In the genomic region with DNA sequence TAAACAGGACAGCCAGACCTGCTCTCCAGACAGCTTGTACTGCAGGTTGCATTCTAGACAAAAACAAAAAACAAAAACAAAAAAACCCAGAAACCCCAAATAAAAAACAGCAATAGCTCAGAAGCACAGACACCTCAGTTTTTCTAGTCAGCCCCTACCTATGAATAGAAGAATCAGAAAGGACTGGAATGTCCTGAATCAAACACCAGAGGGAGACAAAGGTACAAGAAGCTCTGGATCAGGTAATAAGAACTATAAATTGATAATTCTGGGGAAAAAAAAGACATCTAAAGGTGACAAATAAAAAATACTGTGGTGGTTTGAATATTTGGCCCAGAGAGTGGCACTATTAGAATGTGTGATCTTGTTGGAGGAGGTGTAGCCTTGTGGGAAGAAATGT, we compare ENCODE assay signal across 16 mouse cellular contexts. TPM values are rescaled to one million over a fixed set of nuclear protein-coding genes. Genes with fewer than 3 reads are reported as not detected.
DNase-seq lines count a peak whose midpoint lies in the region; ATAC-seq lines count a peak whose summit lies in the region.
"Had no signal": no experiment of that assay in that cellular context is flagged by ENCODE, and none has a peak within 500 bp of the region (broad histone marks: within the 10 kb centered on the region; RNA-seq: fewer than 3 reads in every experiment).

No protein-coding gene starts in this region.

- ATAC-seq in frontal cortex, adult (ENCODE audit: low TSS enrichment) = peak; percentile 72

- DNase-seq in frontal cortex, postnatal 10 days (ENCODE audit: low spot score in 2 of 2) = no peak
- peak; percentile 21 for DNase-seq in layer of hippocampus, adult 11-12 months (ENCODE audit: low spot score)
- no peak for DNase-seq in layer of hippocampus, postnatal 36 days
- DNase-seq in A20 (ENCODE audit: low read depth, low spot score) = peak; percentile 30
- peak; percentile 68 for DNase-seq in brain, adult 2 months (ENCODE audit: low read depth, low spot score)
- no peak for DNase-seq in spleen, postnatal 36 days (ENCODE audit: low spot score in 2 of 2)
- no peak for DNase-seq in forebrain, embryonic 10.5 days (ENCODE audit: extremely low spot score, low spot score)
- DNase-seq: adrenal gland, postnatal 10 days; cerebellum, adult 11 months; kidney, postnatal 25 days; thymus, postnatal 36 days had no signal

- H3K9me3 ChIP-seq in forebrain, embryonic 10.5 days = peaks cover 9% of the 10 kb centered on the region; the same call in 1 of the 2 replicates
- H3K9me3 ChIP-seq: hindbrain, embryonic 13.5 days; stomach, embryonic 15.5 days had no signal

- peaks cover 6% of the 10 kb centered on the region for H3K36me3 ChIP-seq in forebrain, embryonic 10.5 days (replicated peaks)
- H3K36me3 ChIP-seq: hindbrain, embryonic 13.5 days; liver, embryonic 15.5 days had no signal

- no peak overlapping the region for H3K27ac ChIP-seq in forebrain, embryonic 10.5 days
- H3K27ac ChIP-seq: heart, embryonic 13.5 days; hindbrain, embryonic 13.5 days; liver, embryonic 15.5 days; stomach, embryonic 15.5 days had no signal

- no peaks in the 10 kb centered on the region for H3K4me1 ChIP-seq in forebrain, embryonic 10.5 days
- H3K4me1 ChIP-seq: heart, embryonic 13.5 days; hindbrain, embryonic 13.5 days; liver, embryonic 15.5 days; stomach, embryonic 15.5 days had no signal

- H3K27me3 ChIP-seq in forebrain, embryonic 10.5 days (ENCODE audit: poor library complexity, severe bottlenecking) = no peaks in the 10 kb centered on the region
- H3K27me3 ChIP-seq: heart, embryonic 13.5 days; hindbrain, embryonic 13.5 days; liver, embryonic 15.5 days; stomach, embryonic 15.5 days had no signal

- H3K4me3 ChIP-seq in forebrain, embryonic 10.5 days = no peak overlapping the region
- H3K4me3 ChIP-seq: heart, embryonic 13.5 days; hindbrain, embryonic 13.5 days; liver, embryonic 15.5 days; stomach, embryonic 15.5 days had no signal

RNA-seq across cellular contexts. Expression of a gene that starts 37.3 kb away (rescaled TPM):
- 10 to 100 TPM; 27.4 to 31.1 TPM for total RNA-seq in layer of hippocampus, postnatal 36 days (2021)
- 34.7 and 36.8 TPM in 2 replicates for polyA plus RNA-seq in forebrain, embryonic 10.5 days (2016; fragmentation: Nextera tagmentation; extraction: Ambion mirVana)

Comparison
In these comparisons a context has a peak if more than half of its experiments do, and no peak if none do; other contexts are left out.
1. DNase-seq: peak in layer of hippocampus, adult 11-12 months (single experiment), A20 (single experiment) and brain, adult 2 months (single experiment); none in frontal cortex, postnatal 10 days (0 of 2), layer of hippocampus, postnatal 36 days (0 of 2), spleen, postnatal 36 days (0 of 2) and forebrain, embryonic 10.5 days (single experiment).